Mouse (Mus musculus): ENCODE data around the gene Ssmem1. TPM values are rescaled to one million over a fixed set of nuclear protein-coding genes. Genes with fewer than 3 reads are reported as not detected.

Gene Ssmem1
- polyA plus RNA-seq, 1 experiment: 0.08 TPM

GRCm38 (mm10) chr6:30551644-30552580, 42.3 kb downstream of the Ssmem1 start:
- Histone ChIP-seq H3K27ac (ENCODE audit: insufficient read depth, low read length) (peak overlapping the region; percentile 75), H3K4me1 (ENCODE audit: control insufficient read depth, insufficient read depth, low read length) (peaks cover 5% of the 10 kb centered on the region; the same call in 1 of the 2 replicates), H3K4me3 (replicated peaks; ENCODE audit: insufficient read depth, low read depth, low read length) (peak overlapping the region; percentile 72), H3K27me3 (ENCODE audit: control insufficient read depth, insufficient read depth, low read length) (no peaks in the 10 kb centered on the region)
- no peak for TF ChIP-seq CTCF (IDR thresholded peaks at IDR 0.05; ENCODE audit: borderline replicate concordance, insufficient read depth, low read depth, low read length)
- no peak; the same call in 1 of the 2 replicates for TF ChIP-seq POLR2A (IDR thresholded peaks at IDR 0.05; ENCODE audit: borderline replicate concordance, insufficient read depth, low read length)
- 4% methylated on average over 23 of the region's 23 CpGs for WGBS
- peak; percentile 45 to 61 for DNase-seq

GRCm38 (mm10) chr6:30552628-30553027, 43.0 kb downstream of the Ssmem1 start:
- TF ChIP-seq POLR2A (IDR thresholded peaks at IDR 0.05; ENCODE audit: borderline replicate concordance, insufficient read depth, low read length) (no peak), CTCF (IDR thresholded peaks at IDR 0.05; ENCODE audit: borderline replicate concordance, insufficient read depth, low read depth, low read length) (no peak)
- Histone ChIP-seq H3K27me3 (ENCODE audit: control insufficient read depth, insufficient read depth, low read length) (no peaks in the 10 kb centered on the region), H3K27ac (ENCODE audit: insufficient read depth, low read length) (no peak overlapping the region), H3K4me3 (replicated peaks; ENCODE audit: insufficient read depth, low read depth, low read length) (no peak overlapping the region), H3K4me1 (ENCODE audit: control insufficient read depth, insufficient read depth, low read length) (peaks cover 5% of the 10 kb centered on the region; the same call in 1 of the 2 replicates)
- DNase-seq: no peak
- WGBS: 60% methylated on average over 6 of the region's 6 CpGs

GRCm38 (mm10) chr6:30553381-30554010, 43.8 kb downstream of the Ssmem1 start:
- H3K27ac ChIP-seq (ENCODE audit: insufficient read depth, low read length): no peak overlapping the region
- 91% methylated on average over 7 of the region's 7 CpGs for WGBS

GRCm38 (mm10) chr6:30554092-30554491, 44.4 kb downstream of the Ssmem1 start:
- DNase-seq: no peak
- Histone ChIP-seq H3K27ac (ENCODE audit: insufficient read depth, low read length) (no peak overlapping the region), H3K4me1 (ENCODE audit: control insufficient read depth, insufficient read depth, low read length) (peaks cover 5% of the 10 kb centered on the region; the same call in 1 of the 2 replicates), H3K4me3 (replicated peaks; ENCODE audit: insufficient read depth, low read depth, low read length) (no peak overlapping the region), H3K27me3 (ENCODE audit: control insufficient read depth, insufficient read depth, low read length) (no peaks in the 10 kb centered on the region)
- TF ChIP-seq CTCF (IDR thresholded peaks at IDR 0.05; ENCODE audit: borderline replicate concordance, insufficient read depth, low read depth, low read length) (no peak), POLR2A (IDR thresholded peaks at IDR 0.05; ENCODE audit: borderline replicate concordance, insufficient read depth, low read length) (no peak)
- 89% methylated on average over 5 of the region's 5 CpGs for WGBS

More at GRCm38 (mm10) chr6:30553381-30554010, 43.8 kb downstream of the Ssmem1 start:
- Histone ChIP-seq H3K4me1 (ENCODE audit: control insufficient read depth, insufficient read depth, low read length) (peaks cover 5% of the 10 kb centered on the region; the same call in 1 of the 2 replicates), H3K4me3 (replicated peaks; ENCODE audit: insufficient read depth, low read depth, low read length) (no peak overlapping the region), H3K27me3 (ENCODE audit: control insufficient read depth, insufficient read depth, low read length) (no peaks in the 10 kb centered on the region)
- TF ChIP-seq CTCF (IDR thresholded peaks at IDR 0.05; ENCODE audit: borderline replicate concordance, insufficient read depth, low read depth, low read length) (no peak), POLR2A (IDR thresholded peaks at IDR 0.05; ENCODE audit: borderline replicate concordance, insufficient read depth, low read length) (no peak)
- no peak for DNase-seq

- Histone ChIP-seq H3K4me3 (replicated peaks; ENCODE audit: insufficient read depth, low read depth, low read length) (no peak overlapping the region), H3K4me1 (ENCODE audit: control insufficient read depth, insufficient read depth, low read length) (no peaks in the 10 kb centered on the region; the same call in 1 of the 2 replicates), H3K27ac (ENCODE audit: insufficient read depth, low read length) (no peak overlapping the region), H3K27me3 (ENCODE audit: control insufficient read depth, insufficient read depth, low read length) (no peaks in the 10 kb centered on the region)
- TF ChIP-seq CTCF (IDR thresholded peaks at IDR 0.05; ENCODE audit: borderline replicate concordance, insufficient read depth, low read depth, low read length) (no peak), POLR2A (IDR thresholded peaks at IDR 0.05; ENCODE audit: borderline replicate concordance, insufficient read depth, low read length) (no peak)
- no peak for DNase-seq
- WGBS: 43% methylated on average over 5 of the region's 5 CpGs
These were observed 45.0 kb downstream of the Ssmem1 start for GRCm38 (mm10) chr6:30554621-30555170.

- DNase-seq: no peak
- no peak overlapping the region for H3K4me3 ChIP-seq (replicated peaks; ENCODE audit: insufficient read depth, low read depth, low read length)
- H3K27me3 ChIP-seq (ENCODE audit: control insufficient read depth, insufficient read depth, low read length): no peaks in the 10 kb centered on the region
- 8% methylated on average over 5 of the region's 9 CpGs for WGBS
- H3K27ac ChIP-seq (ENCODE audit: insufficient read depth, low read length): no peak overlapping the region
- TF ChIP-seq CTCF (IDR thresholded peaks at IDR 0.05; ENCODE audit: borderline replicate concordance, insufficient read depth, low read depth, low read length) (no peak), POLR2A (IDR thresholded peaks at IDR 0.05; ENCODE audit: borderline replicate concordance, insufficient read depth, low read length) (no peak)
- no peaks in the 10 kb centered on the region; the same call in 1 of the 2 replicates for H3K4me1 ChIP-seq (ENCODE audit: control insufficient read depth, insufficient read depth, low read length)
These were observed 46.4 kb downstream of the Ssmem1 start for GRCm38 (mm10) chr6:30556080-30556479.

- TF ChIP-seq POLR2A (IDR thresholded peaks at IDR 0.05; ENCODE audit: borderline replicate concordance, insufficient read depth, low read length) (no peak), CTCF (IDR thresholded peaks at IDR 0.05; ENCODE audit: borderline replicate concordance, insufficient read depth, low read depth, low read length) (no peak)
- no peak for DNase-seq
- H3K27me3 ChIP-seq (ENCODE audit: control insufficient read depth, insufficient read depth, low read length): no peaks in the 10 kb centered on the region
- H3K27ac ChIP-seq (ENCODE audit: insufficient read depth, low read length): no peak overlapping the region
- H3K4me1 ChIP-seq (ENCODE audit: control insufficient read depth, insufficient read depth, low read length): no peaks in the 10 kb centered on the region
- H3K4me3 ChIP-seq (replicated peaks; ENCODE audit: insufficient read depth, low read depth, low read length): no peak overlapping the region
- WGBS: 45% methylated on average over 1 of the region's 1 CpGs
These were observed 50.1 kb downstream of the Ssmem1 start for GRCm38 (mm10) chr6:30559726-30560125.
